Mouse (Mus musculus): ENCODE measurements around the gene Cep83.
"Not testable (repeated sequence)": the region's sequence is repeated elsewhere in the genome, so short reads cannot be mapped to it uniquely, and the experiment has no call there.

The Cep83 gene

GRCm38 (mm10) chr10:94688420-94689175, at the start of gene Cep83:
Cep83 (plus strand) TSS chr10:94688654.
- peak; percentile 94 for DNase-seq

- DNase-seq, result no peak
These were observed 49.2 kb upstream of the Cep83 start for GRCm38 (mm10) chr10:94639281-94639680.

- no peak for DNase-seq
These were observed 48.4 kb upstream of the Cep83 start for GRCm38 (mm10) chr10:94640067-94640466.

- no peak for DNase-seq
These were observed 24.4 kb upstream of the Cep83 start for GRCm38 (mm10) chr10:94664036-94664435.

- DNase-seq, result no peak
These were observed 24.0 kb upstream of the Cep83 start for GRCm38 (mm10) chr10:94664455-94664854.

- DNase-seq, result no peak
These were observed 20.3 kb upstream of the Cep83 start for GRCm38 (mm10) chr10:94668147-94668546.

- DNase-seq, result no peak
These were observed 544 bp upstream of the Cep83 start for GRCm38 (mm10) chr10:94687801-94688419.

- DNase-seq, result no peak
These were observed 689 bp downstream of the Cep83 start for GRCm38 (mm10) chr10:94689176-94689510.

- no peak for DNase-seq
These were observed 1.9 kb downstream of the Cep83 start for GRCm38 (mm10) chr10:94690376-94690775.

- DNase-seq, result no peak
These were observed 3.7 kb downstream of the Cep83 start for GRCm38 (mm10) chr10:94692163-94692562.

GRCm38 (mm10) chr10:94705643-94706258, 17.3 kb downstream of the Cep83 start:
- no peak for DNase-seq

GRCm38 (mm10) chr10:94706695-94707094, 18.2 kb downstream of the Cep83 start:
- DNase-seq, result no peak

GRCm38 (mm10) chr10:94709622-94710319, 21.3 kb downstream of the Cep83 start:
- no peak for DNase-seq

GRCm38 (mm10) chr10:94710320-94710695, 21.9 kb downstream of the Cep83 start:
- DNase-seq, result no peak

- no peak for DNase-seq
These were observed 31.8 kb downstream of the Cep83 start for GRCm38 (mm10) chr10:94720300-94720699.

- DNase-seq, result not testable (repeated sequence)
These were observed 39.6 kb downstream of the Cep83 start for GRCm38 (mm10) chr10:94728053-94728452.

- DNase-seq, result no peak
These were observed 42.0 kb downstream of the Cep83 start for GRCm38 (mm10) chr10:94730445-94730844.

GRCm38 (mm10) chr10:94734829-94735228, 46.4 kb downstream of the Cep83 start:
- no peak for DNase-seq

GRCm38 (mm10) chr10:94740221-94740620, 51.8 kb downstream of the Cep83 start:
- DNase-seq, result no peak

- DNase-seq, result no peak
These were observed 53.0 kb downstream of the Cep83 start for GRCm38 (mm10) chr10:94741459-94741858.

GRCm38 (mm10) chr10:94747011-94747410, 58.6 kb downstream of the Cep83 start:
- DNase-seq, result no peak

- DNase-seq, result no peak
These were observed 83.0 kb downstream of the Cep83 start for GRCm38 (mm10) chr10:94771496-94771895.

- no peak for DNase-seq
These were observed 89.1 kb downstream of the Cep83 start for GRCm38 (mm10) chr10:94777576-94777975.

GRCm38 (mm10) chr10:94779319-94779718, 90.9 kb downstream of the Cep83 start:
- DNase-seq, result no peak
